Mouse (Mus musculus) embryo, embryonic 10.5 days (tissue): ENCODE data around the gene Gm17175.
"Not testable (repeated sequence)": the region's sequence is repeated elsewhere in the genome, so short reads cannot be mapped to it uniquely, and the experiment has no call there.

ENCODE experiments used
- DNase-seq: peaks from one replicate; pipeline ENCODE4 v3.0.0-alpha.2; 2015; ENCODE audit warnings: low spot score

The Gm17175 gene

DNA sequence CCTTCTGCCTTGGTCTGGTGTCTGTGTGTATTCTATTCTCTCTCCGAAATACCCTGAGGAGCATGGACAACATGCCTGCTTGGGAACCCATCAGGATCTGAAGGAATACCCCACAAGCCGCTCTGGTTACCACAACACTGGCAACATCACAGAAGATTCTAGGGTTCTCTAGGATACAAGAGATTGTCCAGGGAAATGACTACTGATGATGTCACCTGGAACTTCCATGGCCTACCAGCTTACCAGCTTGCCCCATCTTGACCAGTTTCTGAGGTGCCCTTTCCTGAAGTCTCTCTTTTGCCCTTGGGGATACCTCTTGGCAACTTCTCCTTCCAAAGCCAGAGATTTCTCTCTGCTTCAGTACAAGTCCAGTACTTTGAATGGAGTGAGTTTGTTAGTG, at the start of gene Gm17175:
Gene Gm17175 (minus strand): TSS at position 101 of the 400 bp plus-strand sequence.
- DNase-seq = not testable (repeated sequence)

DNA sequence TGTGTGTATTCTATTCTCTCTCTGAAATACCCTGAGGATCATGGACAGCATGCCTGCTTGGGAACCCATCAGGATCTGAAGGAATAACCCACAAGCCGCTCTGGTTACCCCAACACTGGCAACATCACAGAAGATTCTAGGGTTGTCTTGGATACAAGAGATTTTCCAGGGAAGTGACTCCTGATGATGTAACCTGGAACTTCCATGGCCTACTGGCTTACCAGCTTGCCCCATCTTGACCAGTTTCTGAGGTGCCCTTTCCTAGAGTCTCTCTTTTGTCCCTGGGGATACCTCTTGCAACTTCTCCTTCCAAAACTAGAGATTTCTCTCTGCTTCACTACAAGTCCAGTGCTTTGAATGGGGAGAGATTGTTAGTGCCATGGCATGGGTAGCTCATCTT, 37.3 kb upstream of the Gm17175 start, which contains the start of gene Gm17078:
Gene Gm17078 (minus strand): TSS at position 101 of the 400 bp plus-strand sequence.
- DNase-seq = no peak

DNA sequence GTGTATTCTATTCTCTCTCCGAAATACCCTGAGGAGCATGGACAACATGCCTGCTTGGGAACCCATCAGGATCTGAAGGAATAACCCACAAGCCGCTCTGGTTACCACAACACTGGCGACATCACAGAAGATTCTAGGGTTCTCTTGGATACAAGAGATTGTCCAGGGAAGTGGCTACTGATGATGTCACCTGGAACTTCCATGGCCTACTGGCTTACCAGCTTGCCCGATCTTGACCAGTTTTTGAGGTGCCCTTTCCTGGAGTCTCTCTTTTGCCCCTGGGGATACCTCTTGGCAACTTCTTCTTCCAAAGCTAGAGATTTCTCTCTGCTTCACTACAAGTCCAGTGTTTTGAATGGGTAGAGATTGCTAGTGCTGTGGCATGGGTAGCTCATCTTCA, 18.2 kb upstream of the Gm17175 start, which contains the start of gene Gm17174:
Gene Gm17174 (minus strand): TSS at position 101 of the 400 bp plus-strand sequence.
- not testable (repeated sequence) for DNase-seq

GRCm38 (mm10) chr14:51552490-51552889, 21.4 kb downstream of the Gm17175 start, which contains the start of gene Gm5622:
TSS of gene Gm5622 (plus strand) at chr14:51552790.
- no peak for DNase-seq
